Mouse (Mus musculus) heart, adult 2 months (tissue): Measurements from ENCODE around the gene Evx2.

Experiments used
- CTCF ChIP-seq: fragments of 200-600 bp; IDR thresholded peaks from 2 replicates; pipeline ENCODE4 v1.8.1; 2022; ENCODE audit warnings: antibody characterized with exemption, mild to moderate bottlenecking, moderate library complexity
- EP300 ChIP-seq: fragments of 200-500 bp; IDR thresholded peaks from 2 replicates; pipeline ENCODE4 v1.6.1; 2011; ENCODE audit warnings: low read depth, low read length, control low read depth; ENCODE audit not compliant: insufficient read depth
- POLR2A ChIP-seq: fragments of 200-500 bp; IDR thresholded peaks from 2 replicates; pipeline ENCODE4 v1.6.1; 2011; ENCODE audit warnings: mild to moderate bottlenecking, low read depth, low read length, control low read depth; ENCODE audit not compliant: insufficient read depth

- TF ChIP-seq EP300 (no peak), CTCF (no peak), POLR2A (no peak)
Measured at GRCm38 (mm10) chr2:74669230-74669578, 9.8 kb upstream of the Evx2 start.
